Mouse (Mus musculus) liver, adult 2 months (tissue): ENCODE measurements at regions not wholly inside any gene's neighbourhood (a gene's known extent, or its start where the extent isn't known, plus 50 kb on each side); places are given as distances from the start of the nearest gene placed in this dataset.

Experiments used
- DNase-seq: peaks from one replicate; pipeline ENCODE4 v3.0.0-alpha.2; 2011; ENCODE audit warnings: low read depth, low spot score; ENCODE audit errors: extremely low read depth
- H3K27ac ChIP-seq: fragments of 200-500 bp; replicated peaks from 2 replicates; pipeline ENCODE4 v1.5.1; 2012; ENCODE audit warnings: low read depth, mild to moderate bottlenecking, control low read depth, inconsistent platforms, low read length; ENCODE audit not compliant: insufficient read depth
- H3K27me3 ChIP-seq: fragments of 200-500 bp; 2 replicates; pipeline ENCODE4 v1.6.1; 2012; ENCODE audit warnings: mild to moderate bottlenecking, moderate library complexity, low read length, inconsistent platforms; ENCODE audit not compliant: control insufficient read depth, insufficient read depth
- H3K36me3 ChIP-seq: fragments of 200-500 bp; 2 replicates; pipeline ENCODE4 v1.6.1; 2012; ENCODE audit warnings: low read length, inconsistent platforms; ENCODE audit not compliant: control insufficient read depth, insufficient read depth
- H3K4me1 ChIP-seq: fragments of 200-500 bp; 2 replicates; pipeline ENCODE4 v1.6.1; 2011; ENCODE audit warnings: low read length; ENCODE audit not compliant: control insufficient read depth, insufficient read depth
- H3K4me3 ChIP-seq: fragments of 200-500 bp; 2 replicates; pipeline ENCODE4 v1.5.1; 2011; ENCODE audit warnings: low read depth, mild to moderate bottlenecking, control low read depth, low read length, moderate library complexity; ENCODE audit not compliant: insufficient read depth
- H3K79me2 ChIP-seq: fragments of 200-500 bp; 2 replicates; pipeline ENCODE4 v1.6.1; 2012; ENCODE audit warnings: inconsistent platforms, mild to moderate bottlenecking, low read length, moderate library complexity; ENCODE audit not compliant: control insufficient read depth, insufficient read depth
- H3K9ac ChIP-seq: fragments of 200-500 bp; 2 replicates; pipeline ENCODE4 v1.6.1; 2012; ENCODE audit warnings: low read depth, mild to moderate bottlenecking, control low read depth, inconsistent platforms, low read length
- CTCF ChIP-seq: fragments of 200-500 bp; IDR thresholded peaks from 2 replicates; pipeline ENCODE4 v1.5.1; 2011; ENCODE audit warnings: low read depth, low read length, control low read depth
- POLR2A ChIP-seq: fragments of 200-500 bp; IDR thresholded peaks from 2 replicates; pipeline ENCODE4 v1.6.1; 2011; ENCODE audit warnings: low read length, control low read depth; ENCODE audit not compliant: insufficient read depth; ENCODE audit errors: extremely low read depth
- WGBS: fragments of 180-500 bp; shearing (Covaris S2); methylation state at CpG from one replicate; pipeline ENCODE4 v1.1.7; 2018; 5-methylcytosine and 5-hydroxymethylcytosine counted together

DNA sequence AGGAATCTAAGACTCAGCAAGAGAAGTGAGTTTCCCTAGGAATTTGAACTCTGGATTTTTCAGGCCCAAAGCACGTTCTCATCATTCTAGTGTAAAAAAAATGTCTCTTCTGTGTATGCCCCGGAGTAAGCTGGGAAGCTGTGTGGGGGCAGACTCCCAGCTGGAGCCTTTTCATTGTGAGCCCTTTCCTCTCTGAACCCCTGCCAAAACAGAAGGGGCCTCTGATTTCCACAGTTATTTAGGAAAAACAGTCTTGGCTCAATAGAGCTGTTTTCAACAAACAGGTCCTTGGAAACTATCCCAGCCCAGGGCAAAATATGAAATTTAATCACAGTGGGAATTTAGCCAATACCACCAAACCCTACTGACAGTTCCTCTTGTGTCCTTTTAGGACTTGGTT lies 70.2 kb upstream of the Srrm4 start:
- WGBS = 77% methylated on average over 2 of the region's 2 CpGs
- H3K27me3 ChIP-seq = no peaks in the 10 kb centered on the region
- H3K9ac ChIP-seq = no peak overlapping the region
- peak; percentile 8 for DNase-seq
- no peaks in the 10 kb centered on the region for H3K79me2 ChIP-seq
- no peak overlapping the region for H3K27ac ChIP-seq
- TF ChIP-seq POLR2A (no peak), CTCF (no peak)
- H3K36me3 ChIP-seq = no peaks in the 10 kb centered on the region
- no peaks in the 10 kb centered on the region for H3K4me1 ChIP-seq
- H3K4me3 ChIP-seq = no peak overlapping the region

DNA sequence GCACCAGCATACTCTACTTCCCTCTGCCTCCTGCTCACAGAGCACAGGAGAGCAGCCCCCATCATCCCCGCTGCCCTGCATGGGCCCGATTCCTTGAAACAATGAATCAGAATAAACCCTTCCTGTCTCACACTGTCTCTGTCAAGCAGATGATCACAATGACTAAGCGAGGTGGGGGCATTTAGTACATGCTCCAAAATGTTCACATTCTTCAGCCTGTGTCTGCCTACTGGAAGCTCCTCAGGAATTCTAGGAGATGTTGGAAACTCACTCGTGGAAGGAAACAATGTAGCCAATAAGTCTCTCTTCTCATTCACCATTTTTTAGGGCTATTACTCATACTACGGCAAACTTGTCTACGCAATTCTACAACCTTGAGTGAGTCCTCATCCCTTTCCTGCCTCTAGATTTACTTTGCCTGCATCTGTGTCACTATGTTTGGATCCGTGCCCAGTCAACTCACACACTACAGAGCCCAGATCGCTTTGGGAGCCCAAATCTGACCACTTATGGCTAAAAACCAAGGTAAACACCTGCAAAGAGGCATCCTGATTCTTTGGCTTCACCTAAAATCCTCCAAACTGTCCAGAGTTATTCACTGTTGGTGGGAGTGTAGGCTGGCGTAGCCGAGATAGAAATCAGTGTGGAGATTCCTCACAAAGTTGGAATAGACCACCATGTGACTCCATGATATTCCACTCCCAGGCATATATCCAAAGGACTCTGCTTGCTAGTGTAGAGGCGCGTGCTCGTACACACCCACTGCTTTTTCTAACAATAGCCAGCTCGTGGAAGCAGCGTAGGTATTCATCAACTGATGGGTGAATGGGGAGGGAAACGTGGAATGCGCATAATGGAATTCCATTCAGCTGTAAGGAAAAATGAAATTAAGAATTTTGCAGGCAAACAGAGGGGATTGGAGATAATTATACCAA lies 63.1 kb upstream of the Srrm4 start:
- no peak for DNase-seq
- TF ChIP-seq CTCF (no peak), POLR2A (no peak)
- Histone ChIP-seq H3K36me3 (no peaks in the 10 kb centered on the region), H3K79me2 (no peaks in the 10 kb centered on the region), H3K27ac (no peak overlapping the region), H3K4me1 (no peaks in the 10 kb centered on the region), H3K9ac (no peak overlapping the region), H3K27me3 (no peaks in the 10 kb centered on the region), H3K4me3 (no peak overlapping the region)
- WGBS = 86% methylated on average over 17 of the region's 17 CpGs
